Mouse (Mus musculus): ENCODE data around the gene Nanp. TPM values are rescaled to one million over a fixed set of nuclear protein-coding genes. Genes with fewer than 3 reads are reported as not detected.

Gene Nanp
- total RNA-seq, 2 experiments from 2014 or later: 8.7 to 11.2 TPM

- DNase-seq (ENCODE audit: low spot score in 2 of 2): peak in 1 of 2 experiments; percentile 39
Observed at GRCm38 (mm10) chr2:151000402-151001178, 38.6 kb downstream of the Nanp start.

- no peak for DNase-seq (ENCODE audit: low spot score in 2 of 2)
Observed at GRCm38 (mm10) chr2:150999021-150999420, 40.2 kb downstream of the Nanp start.

- DNase-seq (ENCODE audit: low spot score in 2 of 2): no peak
Observed at GRCm38 (mm10) chr2:150997618-150998017, 41.6 kb downstream of the Nanp start.

- no peak for DNase-seq (ENCODE audit: low spot score in 2 of 2)
Observed at GRCm38 (mm10) chr2:150995324-150995723, 43.9 kb downstream of the Nanp start.

GRCm38 (mm10) chr2:150991050-150991449 lies 48.1 kb downstream of the Nanp start:
- DNase-seq (ENCODE audit: low spot score in 2 of 2): no peak

GRCm38 (mm10) chr2:150990506-150990905 lies 48.7 kb downstream of the Nanp start:
- DNase-seq (ENCODE audit: low spot score in 2 of 2): no peak

- no peak for DNase-seq (ENCODE audit: low spot score in 2 of 2)
Observed at GRCm38 (mm10) chr2:150985359-150985758, 53.8 kb downstream of the Nanp start.

GRCm38 (mm10) chr2:150982051-150982450 lies 57.1 kb downstream of the Nanp start:
- DNase-seq (ENCODE audit: low spot score in 2 of 2): no peak

- DNase-seq (ENCODE audit: low spot score in 2 of 2): no peak
Observed at GRCm38 (mm10) chr2:150981524-150981923, 57.7 kb downstream of the Nanp start.

GRCm38 (mm10) chr2:150979861-150980620 lies 59.2 kb downstream of the Nanp start:
- DNase-seq (ENCODE audit: low spot score in 2 of 2): no peak

Other genes with a start within 250 kb of the Nanp start
- 10 to 100 TPM; 34.8 to 36.3 TPM for gene Abhd12, start 134.7 kb downstream of the Nanp start, total RNA-seq (2021)
- 1 to 10 TPM; 5.7 to 7.7 TPM for gene Gins1, start 134.0 kb downstream of the Nanp start, total RNA-seq (2021)
- gene Ninl, start within 50 bp of the Nanp start, total RNA-seq (2021): 1 to 10 TPM in 1 of 2 experiments, under 1 TPM in 1; 0.62 to 1.5 TPM
- gene Gm14151, start 53.0 kb upstream of the Nanp start, total RNA-seq (2021): not detected
- not detected for gene Gm14147, start 58.8 kb upstream of the Nanp start, total RNA-seq (2021)